Mouse (Mus musculus): ENCODE data around the gene Nsf. TPM values are rescaled to one million over a fixed set of nuclear protein-coding genes. Genes with fewer than 3 reads are reported as not detected.

Gene Nsf
- polyA plus RNA-seq (2015; fragmentation: Nextera tagmentation; extraction: Ambion mirVana) = 42.4 and 42.5 TPM in 2 replicates

DNA sequence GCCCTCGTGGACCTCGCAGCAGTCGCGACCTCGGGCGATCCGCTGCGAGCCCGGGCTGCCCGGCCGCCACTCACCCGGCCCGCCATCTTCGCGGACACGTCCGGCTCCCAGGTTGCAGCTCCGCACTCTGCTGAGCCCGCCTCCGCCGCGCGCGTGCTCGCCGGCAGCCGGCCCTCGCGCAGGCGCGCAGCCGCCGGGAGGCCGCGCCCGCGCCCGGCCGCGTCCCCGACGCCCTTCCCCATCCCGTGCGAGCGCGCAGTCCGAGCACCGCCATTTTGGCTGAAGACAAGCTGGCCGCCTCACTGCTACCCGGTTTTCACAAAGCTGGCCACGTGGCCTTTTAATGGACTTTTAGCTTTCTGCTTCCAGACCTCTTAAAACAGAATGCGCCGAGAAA lies at the start of gene Nsf:
TSS of gene Nsf (minus strand) at position 161 of the 397 bp plus-strand sequence.

GRCm38 (mm10) chr11:103773387-103774227 lies 180.2 kb downstream of the Nsf start, which contains the start of gene Wnt3:
Gene Wnt3, plus strand, starts transcription at chr11:103774150.

Other genes starting within 250 kb of the Nsf start
- not detected in 2 replicates for gene Wnt9b, start 204.2 kb downstream of the Nsf start, polyA plus RNA-seq (2015; fragmentation: Nextera tagmentation; extraction: Ambion mirVana)
- gene Wnt3, start 179.9 kb downstream of the Nsf start, polyA plus RNA-seq (2015; fragmentation: Nextera tagmentation; extraction: Ambion mirVana) = not detected in 2 replicates
- gene Arf2, start 12.7 kb upstream of the Nsf start, polyA plus RNA-seq (2015; fragmentation: Nextera tagmentation; extraction: Ambion mirVana) = 71.8 and 82.4 TPM in 2 replicates
- not detected in 2 replicates for gene Crhr1, start 178.8 kb upstream of the Nsf start, polyA plus RNA-seq (2015; fragmentation: Nextera tagmentation; extraction: Ambion mirVana)
- not detected in 2 replicates for gene Sppl2c, start 232.3 kb upstream of the Nsf start, polyA plus RNA-seq (2015; fragmentation: Nextera tagmentation; extraction: Ambion mirVana)

Measured in urinary bladder, postnatal 0 days (tissue).